Mouse (Mus musculus): Measurements from ENCODE around the gene Erbb4.

Gene Erbb4

GRCm38 (mm10) chr1:68047139-68047538 lies 1060.7 kb downstream of the Erbb4 start:
- no peak for DNase-seq

- no peak for DNase-seq
Observed at GRCm38 (mm10) chr1:68046551-68046970, 1061.3 kb downstream of the Erbb4 start.

GRCm38 (mm10) chr1:68024086-68024940 lies 1083.5 kb downstream of the Erbb4 start:
- DNase-seq: no peak

GRCm38 (mm10) chr1:68020020-68020419 lies 1087.8 kb downstream of the Erbb4 start:
- DNase-seq: no peak

GRCm38 (mm10) chr1:68019618-68020017 lies 1088.2 kb downstream of the Erbb4 start:
- no peak for DNase-seq

Data from kidney, postnatal 14 days (tissue).